In genomic region chr9:17168193-17168592, GRCm38 (mm10) we compare ENCODE assay signal across 27 mouse cellular contexts.
"Had no signal": no experiment of that assay in that cellular context is flagged by ENCODE, and none has a peak within 500 bp of the region (broad histone marks: within the 10 kb centered on the region; RNA-seq: fewer than 3 reads in every experiment).

No protein-coding gene starts in this region.

- H3K9me3 ChIP-seq: heart, embryonic 10.5 days; heart, embryonic 12.5 days; hindbrain, embryonic 10.5 days; hindbrain, embryonic 13.5 days; hindbrain, embryonic 15.5 days; kidney, embryonic 15.5 days; limb, embryonic 13.5 days; limb, embryonic 15.5 days; liver, embryonic 12.5 days had no signal

- H3K4me1 ChIP-seq: heart, embryonic 10.5 days; heart, embryonic 12.5 days; hindbrain, embryonic 10.5 days; hindbrain, embryonic 13.5 days; hindbrain, embryonic 15.5 days; kidney, embryonic 15.5 days; limb, embryonic 13.5 days; limb, embryonic 15.5 days; liver, embryonic 12.5 days had no signal

- H3K36me3 ChIP-seq: heart, embryonic 10.5 days; heart, embryonic 12.5 days; hindbrain, embryonic 10.5 days; hindbrain, embryonic 13.5 days; hindbrain, embryonic 15.5 days; kidney, embryonic 15.5 days; limb, embryonic 13.5 days; limb, embryonic 15.5 days; liver, embryonic 12.5 days had no signal

- H3K27ac ChIP-seq: gastrocnemius, adult 2 months; heart, embryonic 10.5 days; hindbrain, embryonic 10.5 days; hindbrain, embryonic 13.5 days; hindbrain, embryonic 15.5 days; hindbrain, postnatal 0 days; kidney, embryonic 15.5 days; kidney, postnatal 0 days; limb, embryonic 13.5 days; limb, embryonic 15.5 days; liver, embryonic 12.5 days; liver, embryonic 14.5 days had no signal

- H3K27me3 ChIP-seq: heart, embryonic 12.5 days; hindbrain, embryonic 13.5 days; hindbrain, embryonic 15.5 days; kidney, embryonic 15.5 days; limb, embryonic 13.5 days; limb, embryonic 15.5 days; liver, embryonic 12.5 days had no signal

- H3K4me3 ChIP-seq: gastrocnemius, adult 2 months; heart, embryonic 10.5 days; heart, embryonic 12.5 days; hindbrain, embryonic 10.5 days; hindbrain, embryonic 13.5 days; hindbrain, embryonic 15.5 days; kidney, embryonic 15.5 days; limb, embryonic 13.5 days; limb, embryonic 15.5 days; liver, embryonic 12.5 days had no signal

- ATAC-seq: hindbrain, postnatal 0 days; intestine, embryonic 16.5 days; liver, embryonic 12.5 days had no signal

- DNase-seq: gastrocnemius, adult 2 months; gastrocnemius, postnatal 10 days; gastrocnemius, postnatal 25 days; heart, adult 18-20 months; heart, postnatal 10 days; heart, postnatal 4 days; kidney, adult 11 months; kidney, adult 2 months; kidney, adult 9 months; kidney, postnatal 14 days; kidney, postnatal 36 days; layer of hippocampus, adult 9-11 months; layer of hippocampus, postnatal 36 days; left cerebral cortex, postnatal 4 days had no signal

- H3K4me2 ChIP-seq: heart, embryonic 12.5 days; hindbrain, embryonic 13.5 days; hindbrain, embryonic 15.5 days; kidney, embryonic 15.5 days; limb, embryonic 13.5 days; limb, embryonic 15.5 days; liver, embryonic 12.5 days had no signal

- H3K9ac ChIP-seq: heart, embryonic 12.5 days; hindbrain, embryonic 13.5 days; hindbrain, embryonic 15.5 days; kidney, embryonic 15.5 days; limb, embryonic 13.5 days; limb, embryonic 15.5 days; liver, embryonic 12.5 days; liver, embryonic 14.5 days had no signal
